Mouse (Mus musculus): ENCODE measurements around the gene Gm21974. TPM values are rescaled to one million over a fixed set of nuclear protein-coding genes. Genes with fewer than 3 reads are reported as not detected.
"Not testable (repeated sequence)": the region's sequence is repeated elsewhere in the genome, so short reads cannot be mapped to it uniquely, and the experiment has no call there.

The Gm21974 gene
- total RNA-seq, 2 experiments from 2014 or later = not detected

- peak within 1 kb of the TSS; percentile 92 for H3K4me3 ChIP-seq
- intact Hi-C loops (cut with DNase I) = loop anchor here (2.0 kb wide), 3 partner anchors 22 to 54 kb away; partner anchors contain the start of genes Fus, Zfp646 and Zfp668
- no peak for TF ChIP-seq CTCF (IDR thresholded peaks at IDR 0.05)
- DNase-seq (ENCODE audit: extremely low spot score in 1 of 2, low spot score in 2 of 2) = peak; percentile 82 to 85
- H3K27ac ChIP-seq = peak within 1 kb of the TSS; percentile 98
Observed at GRCm38 (mm10) chr7:127912190-127912871, 17.1 kb upstream of the Gm21974 start, which contains the start of gene Kat8. Kat8 (plus strand) TSS chr7:127912516.

GRCm38 (mm10) chr7:127908656-127909055, 13.4 kb upstream of the Gm21974 start:
- no peak for DNase-seq (ENCODE audit: extremely low spot score in 1 of 2, low spot score in 2 of 2)
- Histone ChIP-seq H3K4me3 (no peak overlapping the region), H3K27ac (no peak overlapping the region)
- intact Hi-C loops (cut with DNase I) = no loop called here
- TF ChIP-seq CTCF (IDR thresholded peaks at IDR 0.05) = no peak

GRCm38 (mm10) chr7:127907939-127908338, 12.7 kb upstream of the Gm21974 start:
- DNase-seq (ENCODE audit: extremely low spot score in 1 of 2, low spot score in 2 of 2) = no peak
- Histone ChIP-seq H3K27ac (no peak overlapping the region), H3K4me3 (no peak overlapping the region)
- no peak for TF ChIP-seq CTCF (IDR thresholded peaks at IDR 0.05)
- intact Hi-C loops (cut with DNase I) = no loop called here

- H3K27ac ChIP-seq = peak within 1 kb of the TSS; percentile 96
- peak within 1 kb of the TSS; percentile 95 for H3K4me3 ChIP-seq
- DNase-seq (ENCODE audit: extremely low spot score in 1 of 2, low spot score in 2 of 2) = peak; percentile 70 to 78
- intact Hi-C loops (cut with DNase I) = no loop called here
- TF ChIP-seq CTCF (IDR thresholded peaks at IDR 0.05) = peak; percentile 8; the same call in 1 of the 2 replicates
Observed at GRCm38 (mm10) chr7:127903971-127904796, 8.9 kb upstream of the Gm21974 start, which contains the start of gene Bckdk. Bckdk (plus strand) TSS chr7:127904082.

GRCm38 (mm10) chr7:127901772-127902171, 6.5 kb upstream of the Gm21974 start:
- intact Hi-C loops (cut with DNase I) = no loop called here
- H3K4me3 ChIP-seq = no peak overlapping the region
- no peak overlapping the region for H3K27ac ChIP-seq
- DNase-seq (ENCODE audit: extremely low spot score in 1 of 2, low spot score in 2 of 2) = no peak
- no peak for TF ChIP-seq CTCF (IDR thresholded peaks at IDR 0.05)

- no peak for TF ChIP-seq CTCF (IDR thresholded peaks at IDR 0.05)
- H3K4me3 ChIP-seq = no peak overlapping the region
- intact Hi-C loops (cut with DNase I) = no loop called here
- DNase-seq (ENCODE audit: extremely low spot score in 1 of 2, low spot score in 2 of 2) = no peak
- no peak overlapping the region for H3K27ac ChIP-seq
Observed at GRCm38 (mm10) chr7:127899997-127900396, 4.7 kb upstream of the Gm21974 start.

GRCm38 (mm10) chr7:127898179-127898956, 3.1 kb upstream of the Gm21974 start:
- intact Hi-C loops (cut with DNase I) = no loop called here
- no peak for TF ChIP-seq CTCF (IDR thresholded peaks at IDR 0.05)
- H3K27ac ChIP-seq = no peak overlapping the region
- H3K4me3 ChIP-seq = no peak overlapping the region
- DNase-seq (ENCODE audit: extremely low spot score in 1 of 2, low spot score in 2 of 2) = no peak

GRCm38 (mm10) chr7:127897542-127897941, 2.3 kb upstream of the Gm21974 start:
- no peak for TF ChIP-seq CTCF (IDR thresholded peaks at IDR 0.05)
- no peak for DNase-seq (ENCODE audit: extremely low spot score in 1 of 2, low spot score in 2 of 2)
- no peak overlapping the region for H3K27ac ChIP-seq
- H3K4me3 ChIP-seq = no peak overlapping the region
- intact Hi-C loops (cut with DNase I) = no loop called here

- DNase-seq (ENCODE audit: extremely low spot score in 1 of 2, low spot score in 2 of 2) = peak in 1 of 2 experiments; percentile 51
- no peak overlapping the region for H3K27ac ChIP-seq
- peak; percentile 76 for TF ChIP-seq CTCF (IDR thresholded peaks at IDR 0.05)
- intact Hi-C loops (cut with DNase I) = no loop called here
- H3K4me3 ChIP-seq = no peak overlapping the region
Observed at GRCm38 (mm10) chr7:127896384-127896783, 1.1 kb upstream of the Gm21974 start.

- H3K27ac ChIP-seq = peak overlapping the region; percentile 47; the same call in 1 of the 2 replicates
- H3K4me3 ChIP-seq = peak overlapping the region; percentile 68
- intact Hi-C loops (cut with DNase I); DNase-seq (ENCODE audit: extremely low spot score in 1 of 2, low spot score in 2 of 2): not testable (repeated sequence)
Observed at GRCm38 (mm10) chr7:127895891-127896290, 637 bp upstream of the Gm21974 start.

GRCm38 (mm10) chr7:127894480-127894879, 774 bp downstream of the Gm21974 start:
- H3K4me3 ChIP-seq = peak overlapping the region; percentile 68; the same call in 1 of the 2 replicates
- no peak for TF ChIP-seq CTCF (IDR thresholded peaks at IDR 0.05)
- intact Hi-C loops (cut with DNase I) = no loop called here

More at GRCm38 (mm10) chr7:127894480-127894879, 774 bp downstream of the Gm21974 start:
- no peak overlapping the region for H3K27ac ChIP-seq
- no peak for DNase-seq (ENCODE audit: extremely low spot score in 1 of 2, low spot score in 2 of 2)

Data from left cerebral cortex, adult 2 months (tissue).